Mouse (Mus musculus) lung, postnatal 14 days (tissue): ENCODE data around the gene Gm16503.
"Not testable (repeated sequence)": the region's sequence is repeated elsewhere in the genome, so short reads cannot be mapped to it uniquely, and the experiment has no call there.

Experiments used
- DNase-seq: peaks from one replicate; pipeline ENCODE4 v3.0.0; 2021

The Gm16503 gene

GRCm38 (mm10) chr4:147539918-147540317, at the start of gene Gm16503:
Gm16503 (plus strand) TSS chr4:147540218.
- not testable (repeated sequence) for DNase-seq

- DNase-seq = not testable (repeated sequence)
Observed at GRCm38 (mm10) chr4:147492117-147492516, 47.9 kb upstream of the Gm16503 start, which contains the start of gene Zfp982. Zfp982 (plus strand) TSS chr4:147492417.

GRCm38 (mm10) chr4:147498772-147499613, 41.0 kb upstream of the Gm16503 start:
- not testable (repeated sequence) for DNase-seq

GRCm38 (mm10) chr4:147509174-147509573, 30.8 kb upstream of the Gm16503 start:
- no peak for DNase-seq

GRCm38 (mm10) chr4:147518981-147519380, 21.0 kb upstream of the Gm16503 start:
- DNase-seq = no peak

- no peak for DNase-seq
Observed at GRCm38 (mm10) chr4:147520100-147520499, 19.9 kb upstream of the Gm16503 start.

GRCm38 (mm10) chr4:147525125-147525524, 14.9 kb upstream of the Gm16503 start:
- no peak for DNase-seq

GRCm38 (mm10) chr4:147530366-147530765, 9.7 kb upstream of the Gm16503 start:
- no peak for DNase-seq

GRCm38 (mm10) chr4:147535916-147536315, 4.1 kb upstream of the Gm16503 start:
- not testable (repeated sequence) for DNase-seq

- DNase-seq = no peak
Observed at GRCm38 (mm10) chr4:147537702-147538101, 2.3 kb upstream of the Gm16503 start.

- DNase-seq = no peak
Observed at GRCm38 (mm10) chr4:147541105-147541504, 1.1 kb downstream of the Gm16503 start.

- DNase-seq = not testable (repeated sequence)
Observed at GRCm38 (mm10) chr4:147553071-147553470, 13.1 kb downstream of the Gm16503 start, which contains the start of gene Zfp985. Zfp985 (plus strand) TSS chr4:147553277.

GRCm38 (mm10) chr4:147554361-147554760, 14.3 kb downstream of the Gm16503 start:
- DNase-seq = not testable (repeated sequence)

- not testable (repeated sequence) for DNase-seq
Observed at GRCm38 (mm10) chr4:147556921-147557320, 16.9 kb downstream of the Gm16503 start.

- not testable (repeated sequence) for DNase-seq
Observed at GRCm38 (mm10) chr4:147558011-147558410, 18.0 kb downstream of the Gm16503 start.

- not testable (repeated sequence) for DNase-seq
Observed at GRCm38 (mm10) chr4:147559096-147559495, 19.1 kb downstream of the Gm16503 start.

GRCm38 (mm10) chr4:147565426-147566220, 25.6 kb downstream of the Gm16503 start:
- no peak for DNase-seq

GRCm38 (mm10) chr4:147571156-147571555, 31.1 kb downstream of the Gm16503 start:
- DNase-seq = not testable (repeated sequence)

- DNase-seq = not testable (repeated sequence)
Observed at GRCm38 (mm10) chr4:147579371-147579770, 39.4 kb downstream of the Gm16503 start.

- DNase-seq = no peak
Observed at GRCm38 (mm10) chr4:147586511-147587473, 46.8 kb downstream of the Gm16503 start.
